Mouse (Mus musculus) gastrocnemius, postnatal 4 days (tissue): ENCODE results near the gene Yju2. TPM values are rescaled to one million over a fixed set of nuclear protein-coding genes. Genes with fewer than 3 reads are reported as not detected.
"Not testable (repeated sequence)": the region's sequence is repeated elsewhere in the genome, so short reads cannot be mapped to it uniquely, and the experiment has no call there.

ENCODE experiments used
- DNase-seq, 2 experiments: peaks; one replicate each; pipeline ENCODE4 v3.0.0; 2021 to 2022; ENCODE audit warnings: low spot score in 2 of 2, mixed read lengths in 2 of 2
- long read RNA-seq, 2 experiments: library from polyadenylated mRNA; stranded (forward); transcript quantifications; one replicate each; pipeline ENCODE4 v2.0.0; 2021
- total RNA-seq, 2 experiments: library from RNA; stranded (reverse); gene quantifications; 2 replicates each; pipeline ENCODE4 v1.2.3; 2021

Yju2 gene
- 10 to 100 TPM; 15.3 to 15.9 TPM for total RNA-seq
- long read RNA-seq, experiment 1, transcript Yju2-201 (8 exons, 1,660 nt) = major isoform, 7 of 15 reads
- long read RNA-seq, experiment 1, partial matches to known transcripts = 6 of 15 reads
- long read RNA-seq, experiment 1, other reads (novel, unspliced or antisense) = 2 of 15 reads
- long read RNA-seq, experiment 2, partial matches to known transcripts = 0 of 6 reads
- long read RNA-seq, experiment 2, other reads (novel, unspliced or antisense) = 2 of 6 reads

DNA sequence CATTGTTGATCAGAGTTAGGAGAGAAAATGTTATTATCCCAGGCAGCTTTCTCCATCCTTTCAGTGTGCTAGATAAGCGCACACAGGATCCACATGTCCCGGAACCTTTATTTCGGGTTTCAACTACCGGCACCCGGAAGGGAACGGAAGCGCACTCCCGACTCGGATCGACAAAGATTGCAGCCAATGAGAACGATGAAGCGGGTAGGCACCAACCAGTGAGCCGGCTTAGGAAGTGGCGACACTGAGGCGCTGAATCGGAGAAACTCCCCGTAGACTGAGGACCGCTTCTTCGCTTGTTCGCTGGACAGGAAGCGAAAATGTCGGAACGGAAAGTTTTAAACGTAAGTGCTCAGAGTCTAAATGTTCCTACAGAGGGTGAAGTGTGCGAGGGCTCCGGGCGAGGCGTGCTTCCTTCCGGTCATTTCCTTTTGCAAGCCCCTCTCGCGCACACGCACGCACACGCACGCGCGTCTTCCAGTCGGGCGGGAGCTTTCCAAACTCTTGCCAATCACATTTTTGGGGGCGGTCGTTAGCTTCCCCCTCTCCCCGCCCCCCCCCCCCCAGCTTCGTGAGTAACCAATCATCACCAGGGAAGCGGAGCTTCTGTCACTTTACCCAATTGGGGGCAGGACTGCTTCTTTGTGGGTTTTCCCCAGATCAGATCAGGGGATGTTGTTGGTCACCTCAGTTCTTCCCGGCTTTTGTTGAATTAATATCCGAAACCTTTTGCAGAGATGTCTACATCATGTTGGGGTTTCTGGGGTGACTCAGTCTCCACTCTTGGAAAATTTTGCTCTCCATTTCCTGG is at the start of gene Yju2:
Gene Yju2 (plus strand): TSS at position 182 of the 811 bp plus-strand sequence.
- peak; percentile 78 to 90 for DNase-seq

DNA sequence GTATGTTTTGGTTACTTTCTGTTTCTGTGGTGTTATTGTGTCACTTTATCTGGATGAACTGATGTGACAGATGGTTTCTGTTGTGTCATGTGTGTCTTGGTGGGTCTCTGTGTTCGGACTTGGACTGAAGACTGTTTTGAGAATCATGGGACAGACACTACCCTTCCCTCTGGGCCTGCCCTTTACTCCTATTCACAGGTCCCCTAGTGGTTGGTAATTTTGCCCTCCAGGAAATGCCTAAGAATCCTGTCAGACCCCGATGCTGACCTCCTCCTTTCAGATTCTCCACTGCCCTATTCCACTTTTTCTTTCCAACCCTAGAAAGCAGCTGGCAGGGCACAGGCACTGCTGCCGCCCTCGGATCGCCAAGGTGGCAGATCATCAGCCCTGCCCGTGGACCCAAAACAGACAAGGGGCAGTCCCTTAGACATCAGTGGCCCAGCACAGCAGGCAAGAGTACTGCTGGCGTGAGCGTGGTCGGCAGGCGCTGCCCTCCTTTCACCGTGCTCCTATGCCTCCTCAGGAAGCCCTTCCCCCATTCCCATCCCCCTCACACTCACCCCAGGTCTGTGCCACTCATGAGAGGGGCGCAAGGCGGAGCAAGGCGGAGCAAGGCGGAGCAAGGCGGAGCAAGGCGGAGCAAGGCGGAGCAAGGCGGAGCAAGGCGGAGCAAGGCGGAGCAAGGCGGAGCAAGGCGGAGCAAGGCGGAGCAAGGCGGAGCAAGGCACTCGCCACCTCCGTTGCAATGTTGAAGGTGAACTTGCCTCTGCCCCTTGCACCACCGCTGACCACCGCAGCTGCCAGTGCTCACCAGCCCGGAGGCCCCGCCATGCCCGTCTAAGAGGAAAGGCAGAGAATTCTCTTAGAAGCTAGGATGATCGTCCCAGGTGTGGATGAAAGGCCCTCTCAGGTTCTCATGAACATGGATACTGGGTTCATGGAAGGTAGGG is 27.1 kb upstream of the Yju2 start:
- DNase-seq = peak in 1 of 2 experiments; percentile 42

- no peak for DNase-seq
These were observed 26.3 kb upstream of the Yju2 start for GRCm38 (mm10) chr17:55932635-55933034.

- DNase-seq = no peak
These were observed 25.7 kb upstream of the Yju2 start for GRCm38 (mm10) chr17:55933191-55933590.

DNA sequence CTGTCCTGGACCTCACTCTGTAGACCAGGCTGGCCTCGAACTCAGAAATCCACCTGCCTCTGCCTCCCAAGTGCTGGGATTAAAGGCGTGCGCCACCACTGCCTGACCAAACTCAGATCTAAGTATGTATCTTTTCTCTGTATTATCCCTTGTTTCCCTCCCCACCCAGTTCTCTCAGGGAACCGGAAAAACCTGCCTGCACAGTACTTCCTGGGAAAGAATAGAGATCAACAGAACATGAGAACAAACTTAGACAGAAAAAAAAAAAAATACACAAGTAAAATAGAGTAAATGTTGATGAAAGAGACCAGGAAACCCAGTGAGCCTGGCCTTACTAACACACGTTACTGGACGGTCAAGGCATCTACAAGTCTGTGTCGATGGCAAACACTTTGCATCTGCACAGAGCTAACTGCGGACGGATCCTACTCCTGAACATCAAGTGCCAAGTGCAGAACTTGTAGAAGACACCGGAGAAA is 14.5 kb upstream of the Yju2 start:
- not testable (repeated sequence) for DNase-seq

DNA sequence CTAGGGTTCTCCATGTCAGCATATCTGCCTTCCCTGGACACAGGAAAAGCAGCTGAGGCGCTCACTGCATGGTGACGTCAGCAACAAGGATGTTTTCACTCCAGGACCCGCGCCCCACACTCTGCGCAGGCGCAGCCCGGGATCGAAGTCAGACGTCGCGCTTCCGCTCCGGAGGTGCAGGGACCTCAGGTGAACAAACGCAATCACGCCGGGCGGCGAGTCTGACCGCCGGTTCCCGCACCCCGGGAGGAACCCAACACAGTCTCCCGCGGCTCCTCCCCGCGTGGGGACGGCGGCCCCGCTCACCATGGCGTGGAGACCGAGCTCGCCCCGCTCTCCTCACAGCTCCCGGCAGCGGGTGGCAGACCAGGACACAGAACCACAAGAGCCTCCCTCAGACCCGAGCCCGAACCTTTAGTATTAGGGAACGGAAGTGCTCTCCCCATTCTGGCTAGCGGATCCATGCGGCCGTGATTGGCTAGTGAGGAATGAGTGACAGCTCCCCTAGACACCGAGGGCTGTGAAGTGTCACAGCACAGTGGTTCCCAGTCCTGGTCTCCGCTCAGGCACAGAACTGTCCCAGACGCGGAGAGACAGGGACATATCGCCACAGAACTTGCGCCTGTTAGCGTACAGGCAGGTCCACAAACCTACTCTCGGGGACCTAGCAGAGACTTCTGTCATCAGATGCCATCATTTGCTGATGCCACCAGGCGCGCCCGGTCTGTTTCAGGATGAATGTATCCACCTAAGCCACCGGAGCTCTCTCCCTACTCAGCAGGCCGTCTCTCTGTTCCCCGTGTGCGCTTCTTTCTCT is 13.8 kb upstream of the Yju2 start:
- peak; percentile 71 to 89 for DNase-seq

DNA sequence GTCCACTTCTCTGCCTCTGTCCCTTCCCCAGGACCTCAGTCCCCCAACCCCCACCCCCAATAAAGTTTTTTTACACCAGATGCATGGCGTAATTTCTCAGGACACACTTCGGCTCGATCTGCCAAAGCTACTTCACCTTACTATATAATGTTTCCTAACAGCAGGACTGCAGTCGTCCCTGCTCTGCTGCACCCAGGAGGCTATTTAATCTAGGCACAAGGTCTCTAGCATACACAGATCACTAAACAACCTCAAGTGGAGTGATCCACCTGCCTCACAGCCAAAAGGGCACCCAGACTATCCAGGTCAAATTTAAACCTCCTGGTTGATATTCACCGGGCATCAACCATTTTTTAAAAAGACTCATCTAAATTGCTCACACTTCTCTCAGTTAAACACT is 13.2 kb upstream of the Yju2 start:
- no peak for DNase-seq

- no peak for DNase-seq
These were observed 10.3 kb upstream of the Yju2 start for GRCm38 (mm10) chr17:55948647-55949046.

- DNase-seq = no peak
These were observed 9.5 kb upstream of the Yju2 start, which contains the start of gene Zfp119b for GRCm38 (mm10) chr17:55949400-55949799. TSS of gene Zfp119b (minus strand) at chr17:55949500.

DNA sequence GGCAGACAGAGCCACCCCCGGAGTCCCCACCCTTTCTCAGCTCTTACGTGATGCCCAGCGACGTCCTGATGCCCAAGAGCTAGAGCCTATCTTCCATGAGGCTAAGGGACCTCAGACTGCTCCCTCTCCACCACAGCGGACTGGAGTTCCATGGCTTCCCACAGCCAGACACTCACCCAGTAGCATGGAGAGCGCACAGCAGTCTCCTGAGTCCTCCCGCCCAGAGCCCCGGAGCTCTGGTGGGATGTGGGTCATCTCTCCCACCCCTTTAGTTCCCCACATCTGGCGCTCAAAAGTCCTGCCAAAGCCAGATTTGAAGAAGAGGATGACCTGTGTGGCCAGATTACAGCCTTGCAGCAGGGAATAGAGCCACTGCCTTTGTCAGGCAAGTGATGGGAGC is 8.3 kb upstream of the Yju2 start:
- DNase-seq = no peak

DNA sequence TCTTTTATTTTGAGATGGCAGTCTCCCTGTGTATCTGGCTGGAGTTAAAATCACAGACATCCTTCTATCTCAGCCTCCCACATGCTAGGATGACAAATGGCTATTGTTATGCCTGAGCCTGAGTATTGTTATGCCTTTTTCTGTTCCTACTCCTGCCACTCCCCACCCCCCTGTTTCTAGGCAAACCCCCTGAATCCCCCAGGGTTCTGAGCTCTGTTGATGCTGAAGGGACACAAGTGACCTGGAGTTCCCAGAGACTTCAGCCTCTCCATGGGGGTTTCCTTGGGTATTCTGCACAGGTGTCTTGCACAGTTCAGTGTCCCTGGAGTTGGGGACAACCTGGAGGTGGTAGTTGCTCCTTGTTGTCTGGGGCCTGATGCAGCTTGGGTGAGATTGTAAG is 6.9 kb upstream of the Yju2 start:
- DNase-seq = no peak

- DNase-seq = no peak
These were observed 6.4 kb upstream of the Yju2 start, which contains the start of gene Ebi3 for GRCm38 (mm10) chr17:55952447-55953027. TSS of gene Ebi3 (plus strand) at chr17:55952640.

- DNase-seq = no peak
These were observed 5.1 kb upstream of the Yju2 start for GRCm38 (mm10) chr17:55953751-55954150.

GRCm38 (mm10) chr17:55954229-55954628 is 4.7 kb upstream of the Yju2 start:
- no peak for DNase-seq

GRCm38 (mm10) chr17:55956129-55956528 is 2.8 kb upstream of the Yju2 start:
- DNase-seq = peak; percentile 20 to 26

GRCm38 (mm10) chr17:55956591-55956990 is 2.3 kb upstream of the Yju2 start:
- DNase-seq = peak; percentile 6 to 12

DNA sequence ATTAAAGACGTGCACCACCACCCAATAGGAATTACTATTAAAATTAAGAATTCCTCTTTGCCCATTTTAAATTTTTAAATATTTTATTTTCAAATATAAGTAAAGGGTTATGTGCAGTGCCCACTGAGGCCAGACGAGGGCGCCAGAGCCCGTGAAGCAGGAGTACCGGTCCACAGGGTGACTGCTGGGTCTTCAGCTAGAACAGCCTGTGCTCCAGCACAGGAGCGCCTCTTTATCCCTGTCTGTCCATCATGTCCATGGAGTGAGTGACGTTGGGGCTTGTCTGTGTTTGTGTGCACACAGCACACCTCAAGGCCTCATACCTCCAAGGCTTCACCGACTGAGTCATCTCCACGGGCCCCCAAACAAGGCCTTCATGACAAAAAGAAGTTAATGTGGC is 1.7 kb upstream of the Yju2 start:
- peak; percentile 50 to 75 for DNase-seq

GRCm38 (mm10) chr17:55957726-55958583 is 944 bp upstream of the Yju2 start:
- DNase-seq = peak in 1 of 2 experiments; percentile 15

GRCm38 (mm10) chr17:55958584-55958886 is 364 bp upstream of the Yju2 start:
- peak in 1 of 2 experiments; percentile 14 for DNase-seq
